15 mouse cellular contexts compared by ENCODE assay signal in genomic region chr6:64617417-64618135, GRCm38 (mm10).
DNase-seq lines count a peak whose midpoint lies in the region; ATAC-seq and TF ChIP-seq lines count a peak whose summit lies in the region.
"Had no signal": no experiment of that assay in that cellular context is flagged by ENCODE, and none has a peak within 500 bp of the region (broad histone marks: within the 10 kb centered on the region; RNA-seq: fewer than 3 reads in every experiment).

No protein-coding gene starts in this region.

- H3K27ac ChIP-seq in forebrain, embryonic 13.5 days: no peak overlapping the region
- H3K27ac ChIP-seq in forebrain, embryonic 11.5 days (ENCODE audit: low read depth, low read length): no peak overlapping the region
- H3K27ac ChIP-seq in heart, postnatal 0 days (ENCODE audit: low read depth): peak overlapping the region; percentile 62
- no peak overlapping the region for H3K27ac ChIP-seq in heart, embryonic 11.5 days (ENCODE audit: low read depth, low read length)
- no peak overlapping the region; the same call in 1 of the 2 replicates for H3K27ac ChIP-seq in midbrain, embryonic 13.5 days
- no peak overlapping the region for H3K27ac ChIP-seq in midbrain, embryonic 11.5 days (ENCODE audit: low read depth, low read length)
- H3K27ac ChIP-seq in hindbrain, embryonic 16.5 days (ENCODE audit: low read depth, low read length): no peak overlapping the region
- H3K27ac ChIP-seq: limb, embryonic 12.5 days; liver, embryonic 14.5 days; stomach, postnatal 0 days had no signal

- no peak overlapping the region for H3K4me2 ChIP-seq in forebrain, embryonic 13.5 days
- H3K4me2 ChIP-seq in forebrain, embryonic 11.5 days (ENCODE audit: low read depth, low read length, severe bottlenecking): no peak overlapping the region
- H3K4me2 ChIP-seq in heart, postnatal 0 days (ENCODE audit: low read depth, low read length): no peak overlapping the region
- H3K4me2 ChIP-seq in heart, embryonic 11.5 days: no peak overlapping the region
- H3K4me2 ChIP-seq in midbrain, embryonic 13.5 days (replicated peaks): no peak overlapping the region
- no peak overlapping the region for H3K4me2 ChIP-seq in midbrain, embryonic 11.5 days
- H3K4me2 ChIP-seq in hindbrain, embryonic 16.5 days (ENCODE audit: low read length): no peak overlapping the region
- H3K4me2 ChIP-seq: limb, embryonic 12.5 days had no signal

- no peaks in the 10 kb centered on the region for H3K36me3 ChIP-seq in forebrain, embryonic 13.5 days (ENCODE audit: poor library complexity, severe bottlenecking)
- no peaks in the 10 kb centered on the region for H3K36me3 ChIP-seq in forebrain, embryonic 11.5 days (ENCODE audit: control insufficient read depth, insufficient read depth, low read length)
- H3K36me3 ChIP-seq in heart, postnatal 0 days (replicated peaks; ENCODE audit: control insufficient read depth, insufficient read depth, low read length): no peaks in the 10 kb centered on the region
- no peaks in the 10 kb centered on the region for H3K36me3 ChIP-seq in heart, embryonic 11.5 days (ENCODE audit: control insufficient read depth, insufficient read depth, low read length)
- H3K36me3 ChIP-seq in midbrain, embryonic 13.5 days: no peaks in the 10 kb centered on the region
- no peaks in the 10 kb centered on the region for H3K36me3 ChIP-seq in midbrain, embryonic 11.5 days (ENCODE audit: control insufficient read depth, insufficient read depth, low read length)
- H3K36me3 ChIP-seq in hindbrain, embryonic 16.5 days (ENCODE audit: control insufficient read depth, insufficient read depth, low read length): no peaks in the 10 kb centered on the region
- H3K36me3 ChIP-seq: limb, embryonic 12.5 days had no signal

- no peak for TF ChIP-seq EP300 in heart, postnatal 0 days (IDR thresholded peaks at IDR 0.05; ENCODE audit: low read depth)

- no peak overlapping the region for H3K9ac ChIP-seq in forebrain, embryonic 13.5 days
- H3K9ac ChIP-seq in forebrain, embryonic 11.5 days (ENCODE audit: low read length): no peak overlapping the region
- no peak overlapping the region for H3K9ac ChIP-seq in heart, postnatal 0 days (replicated peaks; ENCODE audit: low read depth, low read length)
- no peak overlapping the region for H3K9ac ChIP-seq in heart, embryonic 11.5 days (ENCODE audit: low read depth, low read length)
- H3K9ac ChIP-seq in midbrain, embryonic 13.5 days (replicated peaks): no peak overlapping the region
- no peak overlapping the region for H3K9ac ChIP-seq in midbrain, embryonic 11.5 days (ENCODE audit: low read length)
- no peak overlapping the region for H3K9ac ChIP-seq in hindbrain, embryonic 16.5 days (ENCODE audit: low read depth, low read length)
- H3K9ac ChIP-seq: limb, embryonic 12.5 days; liver, embryonic 14.5 days had no signal

- H3K27me3 ChIP-seq in forebrain, embryonic 13.5 days: no peaks in the 10 kb centered on the region
- H3K27me3 ChIP-seq in forebrain, embryonic 11.5 days (ENCODE audit: control insufficient read depth, insufficient read depth, low read length): no peaks in the 10 kb centered on the region
- H3K27me3 ChIP-seq in heart, postnatal 0 days (ENCODE audit: control insufficient read depth, insufficient read depth, low read length): no peaks in the 10 kb centered on the region
- no peaks in the 10 kb centered on the region for H3K27me3 ChIP-seq in heart, embryonic 11.5 days (ENCODE audit: control insufficient read depth, insufficient read depth, low read length)
- no peaks in the 10 kb centered on the region for H3K27me3 ChIP-seq in midbrain, embryonic 13.5 days
- no peaks in the 10 kb centered on the region for H3K27me3 ChIP-seq in midbrain, embryonic 11.5 days (ENCODE audit: control insufficient read depth, insufficient read depth, low read length)
- no peaks in the 10 kb centered on the region for H3K27me3 ChIP-seq in hindbrain, embryonic 16.5 days (replicated peaks; ENCODE audit: control insufficient read depth, insufficient read depth, low read length)
- H3K27me3 ChIP-seq: limb, embryonic 12.5 days had no signal

- H3K9me3 ChIP-seq in forebrain, embryonic 13.5 days (replicated peaks): no peaks in the 10 kb centered on the region
- H3K9me3 ChIP-seq in forebrain, embryonic 11.5 days (ENCODE audit: control insufficient read depth, low read length): no peaks in the 10 kb centered on the region
- H3K9me3 ChIP-seq in heart, postnatal 0 days (replicated peaks; ENCODE audit: control insufficient read depth, low read length): no peaks in the 10 kb centered on the region
- H3K9me3 ChIP-seq in heart, embryonic 11.5 days (replicated peaks; ENCODE audit: control insufficient read depth, low read length): no peaks in the 10 kb centered on the region
- no peaks in the 10 kb centered on the region for H3K9me3 ChIP-seq in midbrain, embryonic 13.5 days
- no peaks in the 10 kb centered on the region for H3K9me3 ChIP-seq in midbrain, embryonic 11.5 days (ENCODE audit: control insufficient read depth, low read length)
- no peaks in the 10 kb centered on the region for H3K9me3 ChIP-seq in hindbrain, embryonic 16.5 days (ENCODE audit: control insufficient read depth, low read length)
- H3K9me3 ChIP-seq: limb, embryonic 12.5 days had no signal

- no peak for TF ChIP-seq CTCF in heart, postnatal 0 days (IDR thresholded peaks at IDR 0.05; ENCODE audit: low read depth)

- no peak overlapping the region for H3K4me3 ChIP-seq in forebrain, embryonic 13.5 days
- H3K4me3 ChIP-seq in forebrain, embryonic 11.5 days (ENCODE audit: low read depth, low read length): no peak overlapping the region
- H3K4me3 ChIP-seq in heart, postnatal 0 days (ENCODE audit: low read depth, low read length): no peak overlapping the region
- no peak overlapping the region for H3K4me3 ChIP-seq in heart, embryonic 11.5 days (ENCODE audit: low read depth, low read length)
- no peak overlapping the region for H3K4me3 ChIP-seq in midbrain, embryonic 13.5 days (replicated peaks)
- no peak overlapping the region for H3K4me3 ChIP-seq in midbrain, embryonic 11.5 days (ENCODE audit: low read depth, low read length)
- no peak overlapping the region for H3K4me3 ChIP-seq in hindbrain, embryonic 16.5 days (ENCODE audit: low read length)
- H3K4me3 ChIP-seq: limb, embryonic 12.5 days had no signal

- H3K4me1 ChIP-seq in forebrain, embryonic 13.5 days: 0 out of 2 replicates have a peak, but pooled peaks cover 6% of the 10 kb centered on the region
- H3K4me1 ChIP-seq in forebrain, embryonic 11.5 days (replicated peaks; ENCODE audit: control insufficient read depth, insufficient read depth, low read length): no peaks in the 10 kb centered on the region
- no peaks in the 10 kb centered on the region for H3K4me1 ChIP-seq in heart, postnatal 0 days (ENCODE audit: control insufficient read depth, insufficient read depth)
- no peaks in the 10 kb centered on the region for H3K4me1 ChIP-seq in heart, embryonic 11.5 days (ENCODE audit: control insufficient read depth, insufficient read depth, low read length)
- H3K4me1 ChIP-seq in midbrain, embryonic 13.5 days (replicated peaks): peaks cover 7% of the 10 kb centered on the region
- 0 out of 2 replicates have a peak, but pooled peaks cover 2% of the 10 kb centered on the region for H3K4me1 ChIP-seq in midbrain, embryonic 11.5 days (ENCODE audit: control insufficient read depth, insufficient read depth, low read length)
- H3K4me1 ChIP-seq in hindbrain, embryonic 16.5 days (ENCODE audit: control insufficient read depth, insufficient read depth, low read depth, low read length): peaks cover 11% of the 10 kb centered on the region
- H3K4me1 ChIP-seq: limb, embryonic 12.5 days had no signal

- peak; percentile 30; the same call in 1 of the 2 replicates for ATAC-seq in forebrain, embryonic 13.5 days
- no peak for ATAC-seq in forebrain, embryonic 11.5 days (replicated peaks; ENCODE audit: low FRiP score)
- ATAC-seq in heart, postnatal 0 days (ENCODE audit: insufficient read depth, low read depth): peak; percentile 58
- no peak for ATAC-seq in heart, embryonic 11.5 days (replicated peaks; ENCODE audit: insufficient number of reproducible peaks, low FRiP score, low TSS enrichment)
- ATAC-seq in midbrain, embryonic 13.5 days: 0 out of 2 replicates have a peak, but pooled peaks have one; percentile 48
- ATAC-seq in midbrain, embryonic 11.5 days (ENCODE audit: low FRiP score): no peak
- peak; percentile 60 for ATAC-seq in hindbrain, embryonic 16.5 days
- ATAC-seq: inflammation-experienced regulatory T-cells, adult 6 months had no signal

- WGBS in forebrain, embryonic 13.5 days: 49% methylated on average over 8 of the region's 8 CpGs
- WGBS in forebrain, embryonic 11.5 days: 74% methylated on average over 8 of the region's 8 CpGs
- 59% methylated on average over 8 of the region's 8 CpGs for WGBS in heart, postnatal 0 days
- 72% methylated on average over 8 of the region's 8 CpGs for WGBS in heart, embryonic 11.5 days (ENCODE audit: insufficient replicate concordance)
- 55% methylated on average over 8 of the region's 8 CpGs for WGBS in midbrain, embryonic 13.5 days
- WGBS in midbrain, embryonic 11.5 days: 75% methylated on average over 8 of the region's 8 CpGs
- 38% methylated on average over 8 of the region's 8 CpGs for WGBS in hindbrain, embryonic 16.5 days

- DNase-seq in forebrain, embryonic 11.5 days (ENCODE audit: low spot score): no peak
- no peak for DNase-seq in heart, postnatal 0 days (ENCODE audit: low spot score)
- DNase-seq in midbrain, embryonic 11.5 days (ENCODE audit: low spot score, missing footprints): no peak
- DNase-seq in cerebellum, adult 9-10 months: no peak
- DNase-seq: adrenal gland, postnatal 10 days; cerebellum, postnatal 14 days; thymus, postnatal 14 days had no signal

Comparison
In these comparisons a context has a peak if more than half of its experiments do, and no peak if none do; other contexts are left out.
1. ATAC-seq: peak in forebrain, embryonic 13.5 days (single experiment), heart, postnatal 0 days (single experiment), midbrain, embryonic 13.5 days (single experiment) and hindbrain, embryonic 16.5 days (single experiment); none in forebrain, embryonic 11.5 days (single experiment), heart, embryonic 11.5 days (single experiment) and midbrain, embryonic 11.5 days (single experiment).